Mouse (Mus musculus): ENCODE data around the gene Hnf1b.

The Hnf1b gene

GRCm38 (mm10) chr11:83852501-83853211, 2.8 kb downstream of the Hnf1b start:
- peak; percentile 33 for DNase-seq (ENCODE audit: inconsistent ontology term)

DNA sequence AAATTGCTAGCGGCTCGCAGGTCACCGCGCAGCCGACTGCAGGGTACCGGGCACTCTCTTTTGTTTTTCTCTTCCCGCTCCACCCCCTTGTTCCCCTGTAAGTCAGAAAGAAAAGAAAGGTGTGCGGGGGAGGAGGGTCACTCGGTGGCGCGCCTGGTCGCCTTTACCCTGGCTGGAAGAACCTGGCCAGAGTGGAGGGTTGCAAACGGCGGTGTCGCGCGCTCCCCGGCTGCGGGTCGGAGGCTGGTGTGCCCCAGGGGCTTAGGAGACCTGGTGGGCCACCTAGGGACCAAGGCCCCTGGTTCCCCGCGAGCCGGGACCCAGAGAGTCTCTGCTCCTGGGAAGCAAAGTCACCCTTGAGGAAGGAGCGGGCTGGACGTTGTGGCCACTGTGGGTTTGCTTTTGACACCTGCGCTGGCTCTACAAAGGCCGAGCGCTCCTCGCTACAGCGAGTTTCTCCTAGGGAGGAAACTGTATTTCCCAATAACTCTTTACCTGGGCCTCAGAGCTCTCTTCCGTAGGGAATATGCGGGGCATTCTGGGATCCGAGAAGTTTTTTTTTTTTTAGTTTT, 3.4 kb downstream of the Hnf1b start:
- peak; percentile 3 for DNase-seq (ENCODE audit: inconsistent ontology term)

DNA sequence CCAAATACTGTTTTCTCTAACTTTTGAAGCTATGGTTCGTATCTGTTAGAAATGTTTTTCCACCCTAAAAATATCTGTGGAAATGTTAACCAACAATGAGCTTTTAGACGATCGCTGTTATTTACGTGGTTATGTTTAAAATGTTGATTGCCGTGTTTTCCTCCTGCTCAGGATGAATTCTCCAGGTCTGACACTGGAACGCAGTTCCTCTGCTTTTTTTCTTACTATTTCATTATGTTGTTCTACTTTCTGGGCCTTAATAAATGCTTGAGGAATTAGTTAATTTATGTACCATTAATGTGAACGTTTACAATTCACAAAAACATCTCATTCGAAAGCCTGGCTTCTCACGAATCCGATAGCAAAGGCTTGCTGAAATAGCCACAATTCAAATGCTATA, 4.2 kb downstream of the Hnf1b start:
- DNase-seq (ENCODE audit: inconsistent ontology term), result peak; percentile 34

GRCm38 (mm10) chr11:83854707-83855106, 4.8 kb downstream of the Hnf1b start:
- peak; percentile 9 for DNase-seq (ENCODE audit: inconsistent ontology term)

DNA sequence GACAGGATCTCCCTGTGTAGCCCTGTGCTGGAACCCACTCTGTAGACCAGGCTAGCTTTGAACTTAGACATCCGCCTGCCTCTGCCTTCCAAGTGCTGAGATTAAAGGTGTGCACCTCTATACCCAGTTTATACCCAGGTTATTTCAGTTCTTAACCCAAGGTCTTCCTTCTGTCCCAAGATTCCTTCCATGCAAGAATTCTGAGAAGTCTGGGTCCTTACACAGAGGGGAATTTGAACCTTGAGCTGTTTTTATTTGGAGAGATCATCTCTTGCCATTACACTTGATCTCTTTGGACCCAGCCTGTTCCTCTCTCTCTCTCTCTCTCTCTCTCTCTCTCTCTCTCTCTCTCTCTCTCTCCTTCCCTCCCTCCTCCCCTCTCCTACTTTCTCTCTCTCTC, 7.4 kb downstream of the Hnf1b start:
- no peak for DNase-seq (ENCODE audit: inconsistent ontology term)

- DNase-seq (ENCODE audit: inconsistent ontology term), result no peak
Observed at GRCm38 (mm10) chr11:83865286-83865685, 15.4 kb downstream of the Hnf1b start.

- DNase-seq (ENCODE audit: inconsistent ontology term), result no peak
Observed at GRCm38 (mm10) chr11:83867571-83867970, 17.7 kb downstream of the Hnf1b start.

DNA sequence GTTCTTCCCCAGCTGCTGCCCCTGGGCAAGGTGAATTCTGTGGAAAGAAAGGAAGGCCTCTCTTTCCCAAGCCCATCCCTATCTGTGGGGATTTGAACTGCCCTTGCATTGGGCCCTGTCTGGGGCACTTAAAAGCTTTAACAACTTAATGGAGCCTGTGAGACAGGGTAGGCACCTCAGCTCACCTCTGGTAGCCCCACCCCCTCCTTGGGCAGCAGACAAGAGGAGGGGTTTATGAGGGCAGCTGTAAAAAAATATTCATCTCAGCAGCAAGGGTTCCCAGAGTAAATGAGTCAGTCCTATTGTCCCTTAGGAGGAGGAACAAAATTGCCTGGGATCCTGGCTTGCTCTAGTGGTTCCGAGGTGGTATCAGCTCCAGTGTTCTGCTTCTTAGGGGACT, 19.3 kb downstream of the Hnf1b start:
- peak; percentile 4 for DNase-seq (ENCODE audit: inconsistent ontology term)

GRCm38 (mm10) chr11:83869686-83870085, 19.8 kb downstream of the Hnf1b start:
- no peak for DNase-seq (ENCODE audit: inconsistent ontology term)

- DNase-seq (ENCODE audit: inconsistent ontology term), result no peak
Observed at GRCm38 (mm10) chr11:83871780-83872554, 22.1 kb downstream of the Hnf1b start.

DNA sequence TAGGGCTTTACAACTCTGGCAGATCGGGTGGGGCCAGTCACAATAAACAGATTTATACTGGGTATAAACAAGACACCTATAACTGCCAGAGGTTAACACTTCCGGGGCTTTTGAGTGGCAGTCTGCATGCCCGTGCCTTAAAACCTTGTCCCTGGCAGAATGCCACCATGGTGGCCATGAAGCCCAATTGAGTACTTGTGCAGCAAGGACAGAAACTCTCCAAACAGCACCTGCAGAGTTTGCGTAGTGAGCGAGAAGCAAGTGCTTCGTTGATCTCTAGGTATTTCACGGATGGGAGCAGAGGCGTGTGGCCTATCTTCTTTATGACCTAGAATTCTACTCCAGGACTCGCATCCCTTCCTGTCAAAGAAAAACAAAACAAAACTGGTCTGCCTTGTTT, 23.6 kb downstream of the Hnf1b start:
- DNase-seq (ENCODE audit: inconsistent ontology term), result no peak

DNA sequence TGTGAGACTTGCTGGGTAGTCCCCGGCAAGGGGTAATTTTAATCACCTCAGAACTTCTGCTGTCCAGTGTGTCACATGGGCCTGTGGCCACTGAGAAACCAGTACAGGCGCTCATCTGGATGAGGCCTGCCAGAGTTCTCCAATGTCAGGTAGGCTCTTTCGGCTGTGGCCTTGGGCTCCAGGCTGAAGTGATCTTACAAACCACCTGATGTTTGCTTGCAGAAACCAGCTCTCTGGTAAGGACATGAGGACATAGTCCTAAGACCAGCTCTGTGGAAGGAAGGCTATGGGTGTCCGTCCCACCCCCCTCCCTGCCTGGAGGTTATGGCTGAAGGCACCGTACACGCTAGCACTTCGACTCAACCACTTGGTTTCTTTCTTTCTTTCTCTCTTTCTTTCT, 26.8 kb downstream of the Hnf1b start:
- DNase-seq (ENCODE audit: inconsistent ontology term), result no peak

GRCm38 (mm10) chr11:83877765-83878164, 27.9 kb downstream of the Hnf1b start:
- DNase-seq (ENCODE audit: inconsistent ontology term), result peak; percentile 50

DNA sequence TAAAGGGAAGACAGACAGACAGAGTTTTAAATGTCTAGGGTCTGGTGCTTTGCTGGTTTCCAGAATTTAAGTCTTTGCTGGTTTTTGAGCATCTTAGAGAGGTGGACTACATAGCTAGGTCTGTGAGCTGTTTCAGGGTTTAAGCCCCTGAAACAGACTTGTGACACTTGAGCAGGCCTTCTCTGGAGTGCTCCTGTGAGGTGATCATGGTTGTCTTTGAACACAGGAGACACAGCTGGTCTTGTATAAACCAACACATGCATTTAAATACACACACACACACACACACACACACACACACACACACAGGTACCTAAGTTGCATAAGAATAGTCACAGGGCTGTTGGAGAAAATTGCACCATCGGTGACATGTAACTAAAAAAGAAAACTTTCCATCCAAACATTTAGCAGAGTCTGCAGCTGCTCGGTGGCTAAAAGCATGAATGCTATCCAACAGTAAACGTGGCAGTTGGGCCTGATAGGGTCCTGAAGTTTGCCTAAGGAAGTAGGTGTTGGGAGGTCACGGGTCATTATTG, 28.6 kb downstream of the Hnf1b start:
- DNase-seq (ENCODE audit: inconsistent ontology term), result no peak

DNA sequence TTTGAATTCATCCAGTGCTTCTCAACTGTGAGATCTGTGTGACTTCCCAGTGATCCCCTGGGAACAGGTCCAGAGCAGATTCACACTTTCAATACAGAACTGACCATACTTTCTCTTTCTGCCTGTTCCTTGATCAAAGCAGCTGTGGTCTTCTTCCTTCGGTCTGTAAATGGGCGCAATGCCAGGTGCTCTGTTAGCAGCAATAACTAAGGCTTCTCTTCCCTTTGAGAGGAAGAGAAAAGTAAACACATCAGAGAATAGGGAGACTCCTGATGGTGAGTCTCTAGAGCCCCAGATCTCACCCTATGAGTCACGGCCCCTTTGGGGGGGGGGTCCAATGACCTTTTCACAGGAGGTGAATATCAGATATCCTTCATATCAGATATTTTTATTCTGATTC, 29.3 kb downstream of the Hnf1b start:
- DNase-seq (ENCODE audit: inconsistent ontology term), result no peak

DNA sequence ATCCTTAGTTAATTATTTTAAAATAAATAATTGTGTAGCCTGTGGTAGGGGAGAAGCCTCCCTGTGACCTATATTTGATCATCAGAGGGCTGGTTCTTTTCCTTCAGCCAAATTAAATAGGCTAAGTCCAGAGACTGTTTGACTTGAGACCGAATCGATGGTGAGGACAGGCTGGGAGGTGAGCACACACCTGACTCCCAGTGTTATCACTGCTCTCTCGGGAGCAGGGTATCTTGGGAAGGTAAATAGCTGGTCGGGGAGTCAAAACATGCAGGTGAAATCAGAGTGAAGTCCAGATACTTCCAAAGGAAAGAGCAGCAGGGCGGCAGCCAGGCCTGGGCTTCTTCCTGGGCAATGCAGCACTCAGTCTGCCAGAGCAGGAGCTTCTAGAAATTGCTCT, 31.6 kb downstream of the Hnf1b start:
- no peak for DNase-seq (ENCODE audit: inconsistent ontology term)

- no peak for DNase-seq (ENCODE audit: inconsistent ontology term)
Observed at GRCm38 (mm10) chr11:83882552-83882951, 32.7 kb downstream of the Hnf1b start.

DNA sequence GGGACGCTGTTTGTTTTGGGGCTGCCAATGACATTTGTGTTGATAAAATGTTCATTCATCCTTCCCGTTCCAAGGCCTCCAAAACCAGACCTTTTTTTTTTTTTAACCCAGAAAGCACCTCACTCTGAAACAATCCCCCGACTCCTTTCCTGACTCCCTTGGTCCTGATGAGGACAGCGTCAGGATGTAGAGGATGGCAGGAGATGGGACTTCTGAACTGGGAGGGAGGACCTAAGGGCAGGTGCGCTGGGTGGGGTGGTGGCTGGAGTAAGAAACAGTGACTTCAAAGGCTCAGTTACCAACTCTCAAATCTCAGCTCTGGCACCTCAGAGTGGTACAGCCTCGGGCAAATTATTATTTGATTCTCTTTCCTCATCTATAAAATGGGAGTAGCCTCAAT, 33.2 kb downstream of the Hnf1b start:
- no peak for DNase-seq (ENCODE audit: inconsistent ontology term)

DNA sequence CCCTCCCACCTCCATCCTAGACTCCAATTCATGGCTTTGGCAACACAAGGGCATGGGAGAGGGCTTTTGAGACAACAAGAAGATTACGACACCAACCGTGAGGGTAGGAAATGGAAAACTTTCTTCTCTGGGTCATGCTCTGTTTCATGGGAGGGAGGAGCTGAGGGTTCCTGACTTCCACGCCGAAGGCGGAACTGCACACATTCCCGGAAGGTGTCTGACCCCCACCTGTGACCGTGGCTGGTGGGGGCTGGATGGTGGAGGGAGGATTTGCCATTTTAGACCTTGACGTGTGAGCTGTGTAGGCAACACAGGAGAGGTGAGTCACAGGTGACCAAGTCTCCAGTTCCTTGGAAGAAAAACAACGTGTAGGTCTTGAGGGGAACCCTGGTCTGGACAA, 33.9 kb downstream of the Hnf1b start:
- no peak for DNase-seq (ENCODE audit: inconsistent ontology term)

DNA sequence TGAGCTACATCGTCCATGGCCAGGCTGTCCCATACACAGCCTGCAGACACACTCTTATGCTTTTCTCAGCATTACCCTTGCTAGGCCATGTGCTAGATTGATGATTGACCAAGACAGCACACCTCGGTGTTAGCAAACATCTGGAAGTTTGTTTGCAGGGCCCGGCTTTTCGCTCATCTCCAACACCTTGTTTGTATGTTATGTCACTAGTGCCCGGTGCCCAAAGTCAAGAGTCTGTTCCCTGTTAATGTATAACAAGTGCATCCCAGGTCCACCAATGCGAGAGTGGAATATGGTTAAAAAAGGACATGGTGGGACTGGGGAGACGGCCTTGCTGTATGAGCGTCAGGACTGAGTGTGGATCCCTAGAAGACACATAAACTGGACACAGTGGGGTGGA, 35.3 kb downstream of the Hnf1b start:
- no peak for DNase-seq (ENCODE audit: inconsistent ontology term)

DNA sequence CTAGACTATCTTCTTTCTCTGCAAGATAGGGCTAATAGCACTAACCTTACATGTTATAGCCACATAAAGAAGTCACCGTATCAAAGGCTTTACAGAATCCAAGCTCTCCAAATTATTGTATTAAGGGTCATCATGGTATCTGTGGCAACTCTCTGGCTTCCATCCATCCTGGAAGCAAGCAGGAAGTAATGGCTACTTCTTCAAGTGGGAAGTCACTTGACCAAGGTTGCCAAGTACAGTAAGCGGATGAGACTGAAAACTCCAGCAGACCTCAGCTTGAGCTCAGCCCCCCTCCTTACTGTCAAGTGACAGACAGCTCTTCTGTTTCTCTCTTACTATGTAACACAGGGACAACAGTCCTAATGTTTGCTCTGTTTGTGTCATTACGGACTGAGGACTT, 36.9 kb downstream of the Hnf1b start:
- no peak for DNase-seq (ENCODE audit: inconsistent ontology term)

GRCm38 (mm10) chr11:83891366-83891765, 41.5 kb downstream of the Hnf1b start:
- no peak for DNase-seq (ENCODE audit: inconsistent ontology term)

GRCm38 (mm10) chr11:83893325-83893724, 43.5 kb downstream of the Hnf1b start:
- DNase-seq (ENCODE audit: inconsistent ontology term), result no peak
